Mouse (Mus musculus) C2C12 (cell line): ENCODE data around the gene Ackr1. TPM values are rescaled to one million over a fixed set of nuclear protein-coding genes. Genes with fewer than 3 reads are reported as not detected.
"Not testable (repeated sequence)": the region's sequence is repeated elsewhere in the genome, so short reads cannot be mapped to it uniquely, and the experiment has no call there.

Experiments used
- H3K27me3 ChIP-seq: one replicate; pipeline ENCODE4 v1.6.1; 2011; ENCODE audit not compliant: control insufficient read depth, insufficient read depth, insufficient read length
- H3K36me3 ChIP-seq: one replicate; pipeline ENCODE4 v1.6.1; 2011; ENCODE audit not compliant: control insufficient read depth, insufficient read depth
- H3K4me3 ChIP-seq: one replicate; pipeline ENCODE4 v1.5.1; 2011; ENCODE audit warnings: mild to moderate bottlenecking, control low read depth; ENCODE audit not compliant: poor library complexity, insufficient read depth, severe bottlenecking
- H3K79me2 ChIP-seq: one replicate; pipeline ENCODE4 v1.6.1; 2011; ENCODE audit not compliant: control insufficient read depth, insufficient read depth
- H3K79me3 ChIP-seq: one replicate; pipeline ENCODE4 v1.6.1; 2011; ENCODE audit warnings: low read depth, control low read depth
- H3ac ChIP-seq: one replicate; pipeline ENCODE3; 2011; ENCODE audit warnings: low read depth; ENCODE audit not compliant: control insufficient read depth, insufficient read length
- CEBPB ChIP-seq: IDR thresholded peaks from one replicate; pipeline ENCODE4 v1.6.1; 2011; ENCODE audit warnings: low read depth, mild to moderate bottlenecking, control low read depth, moderate library complexity
- CTCF ChIP-seq: IDR thresholded peaks from one replicate; pipeline ENCODE4 v1.5.1; 2011; ENCODE audit not compliant: control insufficient read depth, insufficient read depth, insufficient read length
- FOSL1 ChIP-seq: IDR thresholded peaks from one replicate; pipeline ENCODE4 v1.8.0; 2011; ENCODE audit warnings: mild to moderate bottlenecking, low read length; ENCODE audit not compliant: poor library complexity, insufficient read depth, severe bottlenecking
- MAX ChIP-seq: IDR thresholded peaks from one replicate; pipeline ENCODE4 v1.6.1; 2011; ENCODE audit warnings: mild to moderate bottlenecking, control low read depth
- MYOD1 ChIP-seq: IDR thresholded peaks from one replicate; pipeline ENCODE4 v1.6.1; 2011; ENCODE audit warnings: low read depth; ENCODE audit not compliant: control insufficient read depth, insufficient read length
- MYOG ChIP-seq: IDR thresholded peaks from one replicate; pipeline ENCODE4 v1.6.1; 2011; ENCODE audit not compliant: control insufficient read depth, insufficient read length; ENCODE audit errors: extremely low read depth
- USF1 ChIP-seq: IDR thresholded peaks from one replicate; pipeline ENCODE4 v1.6.1; 2011; ENCODE audit warnings: low read depth, mild to moderate bottlenecking, control low read depth, moderate library complexity
- polyA plus RNA-seq: library from polyadenylated mRNA; unstranded; fragments of >200 nt; fragmentation: generic; extraction: Trizol; gene quantifications from one replicate; pipeline ENCODE4 v1.2.1, GENCODE M21; 2012; ENCODE audit warnings: missing spikeins

Ackr1 gene
- polyA plus RNA-seq, 1 experiment, result not detected

DNA sequence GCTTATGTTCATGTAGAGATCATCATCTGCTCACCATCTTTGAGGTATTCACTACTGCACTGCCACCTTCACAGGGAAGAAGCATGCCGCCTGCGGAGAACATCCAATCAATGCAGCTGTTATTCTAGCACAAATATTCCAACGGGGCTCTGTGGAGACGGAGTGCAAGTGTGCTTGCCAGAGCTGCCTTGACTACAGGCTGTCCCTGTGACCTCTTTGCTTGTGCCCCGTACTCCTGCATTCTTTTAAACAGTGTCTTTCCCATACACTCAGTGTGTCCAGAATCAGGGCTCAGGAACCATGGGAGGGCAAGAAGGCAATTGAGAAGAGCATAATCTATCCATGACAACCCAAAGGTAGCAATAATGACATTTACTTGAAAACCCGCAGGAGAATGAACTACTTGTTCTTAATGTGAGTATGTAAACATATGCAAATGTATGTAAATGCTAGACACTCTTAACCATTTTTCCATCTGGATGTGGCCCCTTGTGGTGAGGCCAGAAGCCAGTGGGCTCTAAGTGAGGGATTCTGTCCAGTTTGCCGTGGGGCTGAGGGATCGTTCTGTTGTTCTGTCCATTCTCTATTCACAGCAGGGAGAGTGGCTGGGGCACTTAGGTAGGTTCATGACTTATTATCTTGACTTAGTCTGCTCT lies 11.8 kb downstream of the Ackr1 start:
- H3K79me2 ChIP-seq, result no peaks in the 10 kb centered on the region
- H3K4me3 ChIP-seq, result no peak overlapping the region
- H3K79me3 ChIP-seq, result no peaks in the 10 kb centered on the region
- H3K36me3 ChIP-seq, result no peaks in the 10 kb centered on the region
- no peaks in the 10 kb centered on the region for H3K27me3 ChIP-seq
- H3ac ChIP-seq, result no peak overlapping the region
- no peak for TF ChIP-seq FOSL1
- TF ChIP-seq MYOD1, result no peak
- TF ChIP-seq USF1, result no peak
- TF ChIP-seq CEBPB, result no peak
- TF ChIP-seq CTCF, result no peak

DNA sequence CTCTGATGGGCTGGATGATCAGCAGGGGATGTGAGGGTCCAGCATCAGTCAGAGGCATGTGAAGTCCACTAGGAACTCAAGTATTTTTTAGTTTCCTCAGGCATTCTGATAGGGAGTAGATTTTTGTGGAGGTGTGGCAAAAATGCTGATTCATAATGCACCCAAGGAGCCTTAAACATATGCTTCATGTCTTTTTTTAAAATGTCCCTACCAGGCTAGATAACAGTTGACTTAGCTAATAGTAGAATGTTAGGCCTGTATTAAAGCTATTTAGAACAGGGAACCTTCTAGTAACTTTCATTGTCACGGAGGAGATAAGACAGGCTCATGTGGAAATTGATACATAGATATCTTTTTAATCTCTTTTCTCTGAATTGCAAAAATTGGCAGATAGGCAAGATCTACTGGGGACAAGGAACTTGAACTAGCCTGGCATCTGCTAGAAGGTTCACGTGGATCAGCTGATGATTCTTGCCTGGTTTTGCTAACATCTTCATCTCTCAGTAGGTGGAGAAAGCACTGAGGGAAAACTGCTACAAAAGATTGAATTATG lies 15.5 kb downstream of the Ackr1 start:
- Histone ChIP-seq H3K79me3 (no peaks in the 10 kb centered on the region), H3K79me2 (no peaks in the 10 kb centered on the region), H3K4me3 (no peak overlapping the region), H3K36me3 (no peaks in the 10 kb centered on the region), H3K27me3 (no peaks in the 10 kb centered on the region), H3ac (no peak overlapping the region)
- no peak for TF ChIP-seq MYOG
- no peak for TF ChIP-seq USF1
- TF ChIP-seq MAX, result no peak
- no peak for TF ChIP-seq FOSL1
- TF ChIP-seq MYOD1, result no peak
- no peak for TF ChIP-seq CTCF
- no peak for TF ChIP-seq CEBPB

DNA sequence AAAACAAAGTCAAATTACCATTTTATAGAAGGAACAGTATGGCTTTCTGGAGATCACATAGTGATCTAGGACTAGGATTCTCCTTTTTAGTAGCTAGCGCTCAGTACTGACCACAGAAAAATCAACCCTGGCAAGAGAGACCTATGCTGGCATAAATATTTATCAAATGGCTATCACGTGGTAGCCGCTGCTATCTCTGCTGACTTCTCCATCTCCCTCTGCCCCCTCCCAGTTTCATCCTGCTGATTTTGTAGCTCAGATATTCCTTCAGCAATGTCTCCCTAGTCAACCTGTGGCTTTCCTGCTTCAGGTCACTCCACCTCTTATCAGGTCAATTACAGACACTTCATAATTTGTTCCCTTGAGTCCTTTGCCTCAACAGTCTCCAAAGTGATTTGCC lies 17.8 kb downstream of the Ackr1 start:
- H3K79me2 ChIP-seq, result no peaks in the 10 kb centered on the region
- TF ChIP-seq CEBPB (no peak), CTCF (no peak), FOSL1 (no peak), MAX (no peak), MYOG (no peak), MYOD1 (no peak)
- no peak overlapping the region for H3ac ChIP-seq
- H3K4me3 ChIP-seq, result no peak overlapping the region
- no peaks in the 10 kb centered on the region for H3K27me3 ChIP-seq
- no peaks in the 10 kb centered on the region for H3K36me3 ChIP-seq
- H3K79me3 ChIP-seq, result no peaks in the 10 kb centered on the region

DNA sequence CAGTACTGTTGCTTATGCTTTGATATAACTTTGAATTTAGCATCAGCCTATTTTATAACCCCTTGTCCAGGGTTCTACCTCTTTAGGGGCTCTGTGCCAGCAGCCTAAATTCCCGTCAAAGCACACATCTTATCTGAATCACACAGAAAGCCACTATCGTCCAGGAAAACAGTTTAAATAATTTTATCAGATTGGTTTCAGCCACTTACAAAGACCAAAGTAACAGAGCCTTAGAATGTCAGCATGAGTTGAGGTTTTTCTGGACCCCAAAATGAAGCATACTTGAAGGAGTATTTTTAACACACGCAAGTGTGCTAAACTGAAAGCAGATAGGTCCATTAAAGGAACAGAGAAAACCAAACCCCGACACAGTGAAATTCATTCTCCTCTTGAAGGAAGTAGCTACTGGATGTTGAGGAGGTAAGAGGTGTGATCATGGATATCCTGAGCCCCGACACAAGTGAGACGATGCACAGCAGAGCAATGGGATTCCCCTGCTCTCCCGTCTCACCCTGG lies 20.0 kb downstream of the Ackr1 start:
- not testable (repeated sequence) for H3ac ChIP-seq, H3K4me3 ChIP-seq, H3K27me3 ChIP-seq, H3K79me3 ChIP-seq, H3K36me3 ChIP-seq, H3K79me2 ChIP-seq

DNA sequence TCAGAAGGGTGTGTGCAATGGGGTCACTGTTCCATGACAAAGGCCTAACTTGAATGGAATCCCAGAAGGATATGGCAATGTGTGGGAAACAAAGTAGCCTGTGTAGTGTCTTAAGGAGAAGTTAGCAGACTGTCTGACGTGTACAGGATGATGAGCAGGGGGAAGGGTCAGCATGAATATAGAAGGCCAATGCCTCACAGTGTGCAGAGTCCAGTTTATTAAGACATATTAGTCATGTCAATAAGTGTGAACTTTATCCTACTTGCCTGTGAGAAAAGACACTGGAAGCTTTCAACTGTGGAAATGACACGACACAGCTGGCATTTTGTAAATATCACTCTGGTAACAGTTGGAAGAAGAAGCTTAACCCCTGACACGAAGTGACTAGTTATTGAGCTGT lies 30.8 kb downstream of the Ackr1 start:
- H3K79me2 ChIP-seq, H3K27me3 ChIP-seq, H3ac ChIP-seq, H3K4me3 ChIP-seq, H3K79me3 ChIP-seq, H3K36me3 ChIP-seq: not testable (repeated sequence)

Other genes starting within 250 kb of the Ackr1 start
- gene Olfr1408, start 196.4 kb downstream of the Ackr1 start, polyA plus RNA-seq, result not detected
- not detected for gene Olfr1406, start 143.1 kb downstream of the Ackr1 start, polyA plus RNA-seq
- not detected for gene Olfr218, start 135.9 kb downstream of the Ackr1 start, polyA plus RNA-seq
- gene Olfr1404, start 121.4 kb downstream of the Ackr1 start, polyA plus RNA-seq, result not detected
- gene Fcer1a, start 106.5 kb downstream of the Ackr1 start, polyA plus RNA-seq, result not detected
- not detected for gene Olfr418, start 67.7 kb downstream of the Ackr1 start, polyA plus RNA-seq
- gene Mptx2, start 56.0 kb downstream of the Ackr1 start, polyA plus RNA-seq, result not detected
- 5.9 TPM for gene Aim2, start 17.1 kb upstream of the Ackr1 start, polyA plus RNA-seq
- 0.09 TPM for gene Cadm3, start 33.9 kb upstream of the Ackr1 start, polyA plus RNA-seq
- gene Ifi206, start 157.3 kb upstream of the Ackr1 start, polyA plus RNA-seq, result not detected
- gene Ifi214, start 202.2 kb upstream of the Ackr1 start, polyA plus RNA-seq, result not detected